In genomic region chr7:126429503-126429898, GRCm38 (mm10) we compare ENCODE assay signal across 8 mouse cellular contexts. TPM values are rescaled to one million over a fixed set of nuclear protein-coding genes. Genes with fewer than 3 reads are reported as not detected.
DNase-seq lines count a peak whose midpoint lies in the region; ATAC-seq and TF ChIP-seq lines count a peak whose summit lies in the region.

No protein-coding gene starts in this region.

- H3K36me3 ChIP-seq in embryonic facial prominence, embryonic 14.5 days (ENCODE audit: control insufficient read depth, insufficient read depth, low read length) = peaks cover 27% of the 10 kb centered on the region; the same call in 1 of the 2 replicates
- H3K36me3 ChIP-seq in limb, embryonic 10.5 days = peaks cover 23% of the 10 kb centered on the region
- H3K36me3 ChIP-seq in neural tube, embryonic 14.5 days (ENCODE audit: control insufficient read depth, insufficient read depth, low read length) = no peaks in the 10 kb centered on the region

- intact Hi-C loops in left cerebral cortex, postnatal 25 days (cut with DNase I) = loop anchor here (2.0 kb wide), 1 partner anchor 45 kb away; the partner anchor contains the start of gene Sh2b1

- H3K9me3 ChIP-seq in embryonic facial prominence, embryonic 14.5 days (ENCODE audit: control insufficient read depth, low read length) = peaks cover 3% of the 10 kb centered on the region; the same call in 1 of the 2 replicates
- H3K9me3 ChIP-seq in limb, embryonic 10.5 days (replicated peaks) = no peaks in the 10 kb centered on the region
- no peaks in the 10 kb centered on the region for H3K9me3 ChIP-seq in neural tube, embryonic 14.5 days (ENCODE audit: control insufficient read depth, low read length)

- H3K4me1 ChIP-seq in embryonic facial prominence, embryonic 14.5 days (ENCODE audit: control insufficient read depth, insufficient read depth, low read length) = peaks cover 5% of the 10 kb centered on the region
- H3K4me1 ChIP-seq in limb, embryonic 10.5 days = peaks cover 24% of the 10 kb centered on the region
- H3K4me1 ChIP-seq in neural tube, embryonic 14.5 days (ENCODE audit: control insufficient read depth, insufficient read depth, low read length) = peaks cover 4% of the 10 kb centered on the region; the same call in 1 of the 2 replicates

- H3K27ac ChIP-seq in layer of hippocampus, adult 2 months = peak overlapping the region; percentile 91; the same call in 1 of the 2 replicates
- H3K27ac ChIP-seq in embryonic facial prominence, embryonic 14.5 days (replicated peaks; ENCODE audit: low read depth, low read length) = no peak overlapping the region
- peak overlapping the region; percentile 97 for H3K27ac ChIP-seq in limb, embryonic 10.5 days
- no peak overlapping the region for H3K27ac ChIP-seq in neural tube, embryonic 14.5 days (ENCODE audit: low read depth, low read length)

- H3K9ac ChIP-seq in embryonic facial prominence, embryonic 14.5 days (ENCODE audit: low read depth, low read length) = peak overlapping the region; percentile 87
- H3K9ac ChIP-seq in neural tube, embryonic 14.5 days (replicated peaks; ENCODE audit: low read depth, low read length) = 0 out of 2 replicates have a peak overlapping the region, but pooled peaks have one; percentile 41

- ATAC-seq in embryonic facial prominence, embryonic 14.5 days (ENCODE audit: low read depth) = no peak
- ATAC-seq in neural tube, embryonic 14.5 days (ENCODE audit: low read depth) = peak; percentile 28

- H3K4me3 ChIP-seq in layer of hippocampus, adult 2 months = peak overlapping the region; percentile 65
- H3K4me3 ChIP-seq in embryonic facial prominence, embryonic 14.5 days (ENCODE audit: low read depth, low read length) = peak overlapping the region; percentile 77
- H3K4me3 ChIP-seq in limb, embryonic 10.5 days = peak overlapping the region; percentile 82
- peak overlapping the region; percentile 66 for H3K4me3 ChIP-seq in neural tube, embryonic 14.5 days (ENCODE audit: low read depth, low read length)

- peak overlapping the region; percentile 82 for H3K4me2 ChIP-seq in embryonic facial prominence, embryonic 14.5 days (ENCODE audit: low read depth, low read length)
- peak overlapping the region; percentile 93 for H3K4me2 ChIP-seq in neural tube, embryonic 14.5 days (ENCODE audit: low read depth, low read length)

- 29% methylated on average over 14 of the region's 15 CpGs for WGBS in embryonic facial prominence, embryonic 14.5 days
- 38% methylated on average over 15 of the region's 15 CpGs for WGBS in limb, embryonic 10.5 days
- 32% methylated on average over 15 of the region's 15 CpGs for WGBS in neural tube, embryonic 14.5 days

- no peak for TF ChIP-seq CTCF in layer of hippocampus, adult 2 months (conservative IDR thresholded peaks at IDR 0.05)

- DNase-seq in layer of hippocampus, adult 2 months (ENCODE audit: low spot score in 2 of 2) = no peak
- DNase-seq in layer of hippocampus, postnatal 14 days (ENCODE audit: low spot score in 2 of 2) = no peak
- no peak for DNase-seq in embryonic facial prominence, embryonic 14.5 days (ENCODE audit: low spot score)
- DNase-seq in limb, embryonic 10.5 days (ENCODE audit: low spot score) = no peak
- no peak for DNase-seq in T-cell, adult 2 months (ENCODE audit: low spot score)
- DNase-seq in cerebellum, postnatal 25 days = no peak
- no peak for DNase-seq in left cerebral cortex, postnatal 25 days (ENCODE audit: low spot score in 2 of 2)

- no peaks in the 10 kb centered on the region for H3K27me3 ChIP-seq in embryonic facial prominence, embryonic 14.5 days (replicated peaks; ENCODE audit: control insufficient read depth, insufficient read depth, low read length)
- H3K27me3 ChIP-seq in limb, embryonic 10.5 days (ENCODE audit: low read depth, poor library complexity, severe bottlenecking) = no peaks in the 10 kb centered on the region
- H3K27me3 ChIP-seq in neural tube, embryonic 14.5 days (ENCODE audit: control insufficient read depth, insufficient read depth, low read length) = no peaks in the 10 kb centered on the region

RNA-seq across cellular contexts. Expression of gene Rabep2, which starts 0.9 kb away (rescaled TPM):
- 10 to 100 TPM; 13.5 to 14.7 TPM for total RNA-seq in layer of hippocampus, adult 2 months (2021)
- 10 to 100 TPM in 1 of 2 experiments, 1 to 10 TPM in 1; 8.9 to 11.5 TPM for total RNA-seq in layer of hippocampus, postnatal 14 days (2021)
- polyA plus RNA-seq in embryonic facial prominence, embryonic 14.5 days (2014; fragmentation: Nextera tagmentation; extraction: Ambion mirVana) = 26.4 and 28.9 TPM in 2 replicates
- 30.3 and 36.9 TPM in 2 replicates for polyA plus RNA-seq in limb, embryonic 10.5 days (2016; fragmentation: Nextera tagmentation; extraction: Ambion mirVana)
- 19.8 and 22.3 TPM in 2 replicates for polyA plus RNA-seq in neural tube, embryonic 14.5 days (2014; fragmentation: Nextera tagmentation; extraction: Ambion mirVana)
- total RNA-seq in left cerebral cortex, postnatal 25 days (2021) = 10 to 100 TPM; 10.8 to 14.4 TPM

RNA-seq across cellular contexts. Expression of gene Cd19, which starts 14.8 kb away (rescaled TPM):
- not detected for total RNA-seq in layer of hippocampus, adult 2 months (2021)
- not detected for total RNA-seq in layer of hippocampus, postnatal 14 days (2021)
- polyA plus RNA-seq in embryonic facial prominence, embryonic 14.5 days (2014; fragmentation: Nextera tagmentation; extraction: Ambion mirVana) = 0.19 and 0.28 TPM in 2 replicates
- polyA plus RNA-seq in limb, embryonic 10.5 days (2016; fragmentation: Nextera tagmentation; extraction: Ambion mirVana) = not detected in 2 replicates
- not detected in 2 replicates for polyA plus RNA-seq in neural tube, embryonic 14.5 days (2014; fragmentation: Nextera tagmentation; extraction: Ambion mirVana)
- total RNA-seq in left cerebral cortex, postnatal 25 days (2021) = not detected

RNA-seq across cellular contexts. Expression of gene Nfatc2ip, which starts 33.0 kb away (rescaled TPM):
- total RNA-seq in layer of hippocampus, adult 2 months (2021) = 1 to 10 TPM; 7.0 to 7.6 TPM
- total RNA-seq in layer of hippocampus, postnatal 14 days (2021) = 1 to 10 TPM; 8.0 to 8.1 TPM
- polyA plus RNA-seq in embryonic facial prominence, embryonic 14.5 days (2014; fragmentation: Nextera tagmentation; extraction: Ambion mirVana) = 2.5 and 2.6 TPM in 2 replicates
- polyA plus RNA-seq in limb, embryonic 10.5 days (2016; fragmentation: Nextera tagmentation; extraction: Ambion mirVana) = 2.6 and 2.9 TPM in 2 replicates
- 3.4 TPM in 2 replicates for polyA plus RNA-seq in neural tube, embryonic 14.5 days (2014; fragmentation: Nextera tagmentation; extraction: Ambion mirVana)
- 1 to 10 TPM; 5.4 to 6.5 TPM for total RNA-seq in left cerebral cortex, postnatal 25 days (2021)

RNA-seq across cellular contexts. Expression of gene Atp2a1, which starts 33.4 kb away (rescaled TPM):
- under 1 TPM; 0.81 to 0.84 TPM for total RNA-seq in layer of hippocampus, adult 2 months (2021)
- 1 to 10 TPM in 1 of 2 experiments, under 1 TPM in 1; 0.85 to 2.2 TPM for total RNA-seq in layer of hippocampus, postnatal 14 days (2021)
- 235 and 334 TPM in 2 replicates for polyA plus RNA-seq in embryonic facial prominence, embryonic 14.5 days (2014; fragmentation: Nextera tagmentation; extraction: Ambion mirVana)
- polyA plus RNA-seq in limb, embryonic 10.5 days (2016; fragmentation: Nextera tagmentation; extraction: Ambion mirVana) = 0.59 and 5.3 TPM in 2 replicates
- polyA plus RNA-seq in neural tube, embryonic 14.5 days (2014; fragmentation: Nextera tagmentation; extraction: Ambion mirVana) = 0.79 and 1.1 TPM in 2 replicates
- under 1 TPM; 0.32 to 0.39 TPM for total RNA-seq in left cerebral cortex, postnatal 25 days (2021)

RNA-seq across cellular contexts. Expression of gene Sh2b1, which starts 45.7 kb away (rescaled TPM):
- total RNA-seq in layer of hippocampus, adult 2 months (2021) = 10 to 100 TPM; 69.1 to 70.1 TPM
- total RNA-seq in layer of hippocampus, postnatal 14 days (2021) = 10 to 100 TPM; 65.7 to 68.1 TPM
- polyA plus RNA-seq in embryonic facial prominence, embryonic 14.5 days (2014; fragmentation: Nextera tagmentation; extraction: Ambion mirVana) = 44.3 and 46.3 TPM in 2 replicates
- polyA plus RNA-seq in limb, embryonic 10.5 days (2016; fragmentation: Nextera tagmentation; extraction: Ambion mirVana) = 55.1 and 62.5 TPM in 2 replicates
- polyA plus RNA-seq in neural tube, embryonic 14.5 days (2014; fragmentation: Nextera tagmentation; extraction: Ambion mirVana) = 59.5 and 61.1 TPM in 2 replicates
- 10 to 100 TPM; 74.1 to 78.9 TPM for total RNA-seq in left cerebral cortex, postnatal 25 days (2021)

Comparison
In these comparisons a context has a peak if more than half of its experiments do, and no peak if none do; other contexts are left out.
1. H3K27ac ChIP-seq: peak in layer of hippocampus, adult 2 months (single experiment) and limb, embryonic 10.5 days (single experiment); none in embryonic facial prominence, embryonic 14.5 days (single experiment) and neural tube, embryonic 14.5 days (single experiment).
2. Peak in every context shown above with its lines, with median percentiles within 50 percentile points of each other: H3K4me3 ChIP-seq.